Mouse (Mus musculus): ENCODE results near the gene Max. TPM values are rescaled to one million over a fixed set of nuclear protein-coding genes. Genes with fewer than 3 reads are reported as not detected.

Max gene
- polyA plus RNA-seq, 1 experiment from 2014 or later = 13.5 TPM

DNA sequence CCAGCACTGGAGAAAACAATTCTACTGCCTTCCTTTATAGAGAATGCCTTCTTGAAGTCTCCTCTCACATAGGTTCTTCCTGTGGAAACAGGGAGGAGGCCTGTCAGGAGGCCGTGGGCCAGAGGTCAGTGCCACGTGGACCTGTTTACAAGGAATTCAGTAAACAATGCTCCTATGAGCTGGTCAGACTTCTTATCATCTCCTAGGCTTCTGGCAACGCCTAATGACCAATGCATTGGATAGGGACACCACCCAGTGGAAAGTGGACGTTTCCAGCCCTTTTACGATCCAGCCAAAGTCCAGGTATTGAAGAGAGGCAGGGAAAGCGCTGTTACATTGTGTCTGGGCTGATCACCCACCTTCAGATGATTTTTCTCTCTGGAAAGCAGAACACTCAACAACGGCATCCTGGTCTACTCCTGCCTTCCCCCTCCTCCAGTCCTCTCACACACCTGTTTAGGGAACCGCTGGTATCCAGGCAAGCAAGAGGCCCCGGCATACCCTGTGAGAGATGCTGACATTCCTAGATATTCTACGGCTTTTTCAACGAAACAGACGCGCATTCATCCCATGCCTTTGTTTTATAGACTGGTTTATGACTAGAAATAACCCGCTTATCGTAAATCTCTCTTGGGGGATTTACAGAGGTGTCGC is 20.9 kb upstream of the Max start:
- no peaks in the 10 kb centered on the region; the same call in 1 of the 2 replicates for H3K9me3 ChIP-seq (replicated peaks)
- H3K4me2 ChIP-seq = no peak overlapping the region
- no peak overlapping the region for H3K9ac ChIP-seq
- H3K27me3 ChIP-seq = no peaks in the 10 kb centered on the region
- H3K4me1 ChIP-seq = no peaks in the 10 kb centered on the region
- H3K27ac ChIP-seq = no peak overlapping the region
- no peak overlapping the region for H3K4me3 ChIP-seq
- no peaks in the 10 kb centered on the region for H3K36me3 ChIP-seq (ENCODE audit: poor library complexity, severe bottlenecking)
- 91% methylated on average over 16 of the region's 16 CpGs for WGBS
- no peak for ATAC-seq

DNA sequence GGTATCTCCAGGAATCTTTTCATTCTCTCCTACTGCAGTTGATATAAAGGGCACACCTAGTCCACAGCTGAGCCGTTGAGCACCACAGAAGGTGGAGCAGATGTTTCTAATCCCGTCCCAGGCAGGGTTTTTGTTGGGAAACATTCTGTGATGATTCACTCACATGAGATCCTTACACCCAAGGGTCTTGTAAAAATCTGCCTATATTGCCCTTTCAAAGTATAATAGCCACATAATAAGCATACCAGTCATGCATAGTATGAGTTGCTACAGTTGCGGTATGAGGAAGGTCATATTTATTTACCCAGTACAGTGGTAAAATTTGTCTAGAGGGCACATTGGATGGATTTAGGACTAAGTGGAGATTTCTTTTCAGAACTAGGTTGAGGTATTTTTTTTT is 17.5 kb upstream of the Max start:
- 86% methylated on average over 3 of the region's 3 CpGs for WGBS

DNA sequence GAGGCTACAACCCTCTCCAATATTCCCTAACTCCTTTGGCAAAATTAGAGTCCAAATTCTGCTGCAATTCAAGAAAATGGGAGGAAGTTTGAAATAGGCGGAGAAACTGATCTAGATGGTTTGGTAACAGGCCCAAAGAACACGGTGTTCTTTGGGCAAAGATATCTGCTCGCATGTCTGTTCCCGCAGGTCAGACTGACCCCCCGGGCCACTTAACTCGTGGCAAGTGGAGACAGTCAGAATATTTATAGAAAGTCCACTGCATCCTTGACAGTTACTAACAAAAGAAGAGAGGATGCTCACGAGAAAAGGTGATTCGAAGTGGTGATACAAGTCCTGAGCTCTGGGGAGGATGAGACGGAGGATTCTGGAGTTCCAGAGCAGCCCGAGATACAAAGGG is 10.7 kb upstream of the Max start:
- H3K27me3 ChIP-seq = no peaks in the 10 kb centered on the region

More for the DNA sequence above, 17.5 kb upstream of the Max start:
- Histone ChIP-seq H3K4me3 (no peak overlapping the region), H3K27ac (no peak overlapping the region), H3K4me2 (no peak overlapping the region), H3K4me1 (no peaks in the 10 kb centered on the region), H3K9me3 (replicated peaks) (no peaks in the 10 kb centered on the region; the same call in 1 of the 2 replicates), H3K27me3 (no peaks in the 10 kb centered on the region), H3K9ac (no peak overlapping the region), H3K36me3 (ENCODE audit: poor library complexity, severe bottlenecking) (no peaks in the 10 kb centered on the region)
- no peak for ATAC-seq

DNA sequence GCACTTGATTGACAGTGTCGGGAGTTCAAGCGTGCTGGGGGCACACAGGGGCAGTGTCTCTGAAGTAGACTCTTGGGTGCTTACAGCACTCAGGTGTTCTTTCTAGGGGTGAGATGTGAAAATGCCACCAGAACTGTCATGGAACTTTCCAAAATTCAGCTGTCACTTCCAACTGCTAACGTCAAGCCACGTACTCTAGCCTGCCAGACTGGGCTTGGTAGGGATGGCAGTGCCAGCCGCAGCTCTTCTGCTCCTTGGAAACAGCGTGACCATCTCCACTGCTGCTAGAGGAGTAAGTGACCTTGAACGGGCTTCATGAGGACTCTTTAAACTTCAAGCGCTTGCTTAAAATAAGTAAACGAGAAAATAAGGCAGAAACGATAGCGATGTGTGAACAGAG is 10.2 kb upstream of the Max start:
- 95% methylated on average over 11 of the region's 11 CpGs for WGBS
- Histone ChIP-seq H3K4me3 (no peak overlapping the region), H3K4me2 (no peak overlapping the region), H3K27me3 (no peaks in the 10 kb centered on the region), H3K4me1 (no peaks in the 10 kb centered on the region), H3K36me3 (ENCODE audit: poor library complexity, severe bottlenecking) (no peaks in the 10 kb centered on the region), H3K9ac (no peak overlapping the region), H3K9me3 (replicated peaks) (no peaks in the 10 kb centered on the region), H3K27ac (no peak overlapping the region)
- no peak for ATAC-seq

More for the DNA sequence above, 10.7 kb upstream of the Max start:
- no peak overlapping the region for H3K4me2 ChIP-seq
- 88% methylated on average over 10 of the region's 10 CpGs for WGBS
- no peak for ATAC-seq
- H3K9me3 ChIP-seq (replicated peaks) = no peaks in the 10 kb centered on the region
- no peak overlapping the region for H3K4me3 ChIP-seq
- no peak overlapping the region for H3K27ac ChIP-seq
- no peaks in the 10 kb centered on the region for H3K4me1 ChIP-seq
- no peaks in the 10 kb centered on the region for H3K36me3 ChIP-seq (ENCODE audit: poor library complexity, severe bottlenecking)
- no peak overlapping the region for H3K9ac ChIP-seq

DNA sequence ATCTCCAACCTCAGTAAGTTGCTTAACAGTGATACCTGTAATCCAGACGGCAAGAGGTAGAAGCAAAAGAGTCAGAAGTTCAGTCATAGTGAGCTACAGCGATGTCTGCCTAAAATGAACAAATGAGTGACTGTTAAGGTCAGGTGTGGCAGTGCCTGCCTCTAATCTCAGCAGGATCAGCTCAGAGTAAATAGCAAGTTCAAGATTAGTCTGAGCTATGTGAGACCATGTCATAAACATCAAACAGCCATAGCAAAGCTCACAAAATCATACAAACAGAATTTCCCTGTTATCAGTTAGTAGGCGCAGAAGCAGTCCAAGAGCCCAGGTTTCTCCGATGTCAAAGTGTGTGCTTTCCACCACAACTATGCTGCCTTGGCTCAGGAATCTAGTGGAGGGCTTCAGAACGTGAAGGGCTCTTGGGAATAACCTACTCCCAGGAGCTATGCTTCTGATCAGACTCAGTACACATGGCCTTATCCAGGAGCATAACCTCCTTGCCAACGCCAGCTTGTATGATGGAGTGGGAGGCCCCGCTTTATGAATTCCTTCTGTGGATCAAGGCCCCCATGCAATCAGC is 9.7 kb upstream of the Max start:
- Histone ChIP-seq H3K4me1 (no peaks in the 10 kb centered on the region), H3K9me3 (replicated peaks) (no peaks in the 10 kb centered on the region), H3K4me2 (no peak overlapping the region), H3K4me3 (no peak overlapping the region), H3K27ac (no peak overlapping the region), H3K27me3 (no peaks in the 10 kb centered on the region), H3K36me3 (ENCODE audit: poor library complexity, severe bottlenecking) (no peaks in the 10 kb centered on the region), H3K9ac (no peak overlapping the region)
- ATAC-seq = no peak
- 90% methylated on average over 7 of the region's 7 CpGs for WGBS

DNA sequence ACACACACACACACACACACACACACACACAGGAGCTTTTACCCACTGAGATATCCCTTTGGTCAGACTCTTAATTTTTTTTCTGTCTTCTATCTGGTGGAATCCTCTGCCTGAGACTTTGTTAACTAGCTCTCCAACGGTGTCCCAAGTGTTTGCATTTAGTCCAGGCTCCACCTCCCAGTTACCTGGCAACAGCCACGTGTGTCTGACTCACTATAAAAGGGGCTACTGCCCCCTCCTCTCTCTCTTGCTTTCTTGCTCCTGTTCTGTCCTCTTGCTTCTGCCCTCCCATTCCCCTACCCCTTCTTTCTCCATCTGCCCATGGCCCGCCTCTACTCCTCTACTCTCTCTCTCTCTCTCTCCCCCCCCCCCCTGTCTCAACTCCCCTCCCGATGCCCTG is 3.9 kb upstream of the Max start:
- no peak for ATAC-seq
- Histone ChIP-seq H3K4me2 (peak overlapping the region; percentile 32), H3K4me1 (peaks cover 8% of the 10 kb centered on the region), H3K4me3 (no peak overlapping the region), H3K9ac (no peak overlapping the region), H3K27me3 (no peaks in the 10 kb centered on the region), H3K27ac (no peak overlapping the region), H3K36me3 (ENCODE audit: poor library complexity, severe bottlenecking) (no peaks in the 10 kb centered on the region), H3K9me3 (replicated peaks) (no peaks in the 10 kb centered on the region)
- WGBS = 6% methylated on average over 3 of the region's 4 CpGs

- Histone ChIP-seq H3K4me2 (no peak overlapping the region), H3K9me3 (replicated peaks) (no peaks in the 10 kb centered on the region), H3K27me3 (no peaks in the 10 kb centered on the region), H3K27ac (no peak overlapping the region), H3K9ac (no peak overlapping the region), H3K4me1 (peaks cover 13% of the 10 kb centered on the region), H3K36me3 (ENCODE audit: poor library complexity, severe bottlenecking) (0 out of 2 replicates have a peak, but pooled peaks cover 2% of the 10 kb centered on the region), H3K4me3 (no peak overlapping the region)
- no peak for ATAC-seq
- 17% methylated on average over 5 of the region's 5 CpGs for WGBS
Observed at GRCm38 (mm10) chr12:76965089-76965488, 3.1 kb upstream of the Max start.

GRCm38 (mm10) chr12:76961052-76961931 is 709 bp downstream of the Max start:
- Histone ChIP-seq H3K4me1 (peaks cover 13% of the 10 kb centered on the region), H3K27me3 (no peaks in the 10 kb centered on the region), H3K4me3 (peak overlapping the region; percentile 74), H3K4me2 (peak overlapping the region; percentile 85), H3K27ac (peak overlapping the region; percentile 17; the same call in 1 of the 2 replicates), H3K36me3 (ENCODE audit: poor library complexity, severe bottlenecking) (peaks cover 32% of the 10 kb centered on the region), H3K9me3 (replicated peaks) (no peaks in the 10 kb centered on the region), H3K9ac (peak overlapping the region; percentile 75)
- WGBS = 10% methylated on average over 27 of the region's 45 CpGs
- ATAC-seq = peak; percentile 11; the same call in 1 of the 2 replicates

- no peaks in the 10 kb centered on the region for H3K9me3 ChIP-seq (replicated peaks)
- H3K4me2 ChIP-seq = no peak overlapping the region
- H3K9ac ChIP-seq = no peak overlapping the region
- no peak overlapping the region for H3K4me3 ChIP-seq
- peaks cover 67% of the 10 kb centered on the region for H3K36me3 ChIP-seq (ENCODE audit: poor library complexity, severe bottlenecking)
- ATAC-seq = no peak
- 91% methylated on average over 5 of the region's 5 CpGs for WGBS
- H3K27me3 ChIP-seq = no peaks in the 10 kb centered on the region
- H3K4me1 ChIP-seq = peaks cover 12% of the 10 kb centered on the region
- no peak overlapping the region for H3K27ac ChIP-seq
Observed at GRCm38 (mm10) chr12:76957688-76958087, 4.3 kb downstream of the Max start.

GRCm38 (mm10) chr12:76954698-76955423 is 7.1 kb downstream of the Max start:
- Histone ChIP-seq H3K27ac (no peak overlapping the region), H3K27me3 (no peaks in the 10 kb centered on the region)
- 82% methylated on average over 10 of the region's 10 CpGs for WGBS

DNA sequence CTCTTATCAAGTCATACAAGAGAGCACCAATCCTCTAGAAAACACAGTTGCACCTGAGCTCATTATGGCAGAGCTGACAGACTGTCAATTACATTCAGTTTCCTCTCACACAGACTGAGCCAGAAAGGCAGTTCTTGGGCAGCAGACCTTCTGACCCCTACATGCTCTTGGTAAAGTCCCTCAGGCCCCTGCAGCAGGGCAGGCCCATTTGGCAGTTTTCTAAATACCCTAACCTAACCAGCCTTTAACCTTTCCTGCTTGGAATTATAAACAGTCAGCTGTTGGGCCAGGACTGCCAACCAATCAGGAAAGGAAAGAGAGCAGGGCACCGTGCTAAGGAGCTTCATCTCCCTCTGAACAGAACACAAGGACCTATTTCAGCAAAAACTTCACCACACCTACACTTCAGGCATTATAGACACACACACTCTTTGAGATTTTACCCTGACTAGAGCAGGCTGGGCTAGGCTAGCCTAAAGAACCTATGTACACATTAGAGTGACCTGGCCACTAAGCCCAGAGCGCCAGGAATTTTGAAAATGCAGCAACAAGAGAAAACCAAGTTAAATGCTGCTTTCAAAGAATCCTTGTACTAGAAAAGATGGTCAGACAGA is 8.1 kb downstream of the Max start:
- Histone ChIP-seq H3K9ac (no peak overlapping the region), H3K9me3 (replicated peaks) (no peaks in the 10 kb centered on the region), H3K27ac (no peak overlapping the region), H3K36me3 (ENCODE audit: poor library complexity, severe bottlenecking) (peaks cover 85% of the 10 kb centered on the region), H3K27me3 (no peaks in the 10 kb centered on the region), H3K4me2 (no peak overlapping the region), H3K4me1 (peaks cover 3% of the 10 kb centered on the region; the same call in 1 of the 2 replicates), H3K4me3 (no peak overlapping the region)
- ATAC-seq = no peak
- 96% methylated on average over 2 of the region's 2 CpGs for WGBS

More at GRCm38 (mm10) chr12:76954698-76955423, 7.1 kb downstream of the Max start:
- no peak overlapping the region for H3K9ac ChIP-seq
- peaks cover 3% of the 10 kb centered on the region; the same call in 1 of the 2 replicates for H3K4me1 ChIP-seq
- ATAC-seq = peak; percentile 43; the same call in 1 of the 2 replicates
- H3K36me3 ChIP-seq (ENCODE audit: poor library complexity, severe bottlenecking) = peaks cover 90% of the 10 kb centered on the region
- H3K9me3 ChIP-seq (replicated peaks) = no peaks in the 10 kb centered on the region
- H3K4me2 ChIP-seq = no peak overlapping the region
- H3K4me3 ChIP-seq = no peak overlapping the region
